Mouse (Mus musculus): Measurements from ENCODE around the gene Tas1r1.

Tas1r1 gene

GRCm38 (mm10) chr4:152010091-152010706, 28.2 kb downstream of the Tas1r1 start:
- in situ Hi-C loops (cut with MboI, MseI): no loop called here

- in situ Hi-C loops (cut with MboI, MseI): no loop called here
These were observed 29.0 kb downstream of the Tas1r1 start for GRCm38 (mm10) chr4:152009076-152010051.

GRCm38 (mm10) chr4:152008622-152009075, 29.7 kb downstream of the Tas1r1 start, which contains the start of gene Klhl21:
Klhl21 (plus strand) TSS chr4:152008803.
- in situ Hi-C loops (cut with MboI, MseI): no loop called here

- in situ Hi-C loops (cut with MboI, MseI): no loop called here
These were observed 30.2 kb downstream of the Tas1r1 start for GRCm38 (mm10) chr4:152008148-152008500.

GRCm38 (mm10) chr4:152007481-152008147, 30.8 kb downstream of the Tas1r1 start:
- in situ Hi-C loops (cut with MboI, MseI): no loop called here

GRCm38 (mm10) chr4:152006812-152007211, 31.6 kb downstream of the Tas1r1 start:
- in situ Hi-C loops (cut with MboI, MseI): no loop called here

GRCm38 (mm10) chr4:152006137-152006536, 32.2 kb downstream of the Tas1r1 start:
- in situ Hi-C loops (cut with MboI, MseI): no loop called here

GRCm38 (mm10) chr4:152002063-152002462, 36.3 kb downstream of the Tas1r1 start:
- in situ Hi-C loops (cut with MboI, MseI): no loop called here

GRCm38 (mm10) chr4:152001335-152001734, 37.0 kb downstream of the Tas1r1 start:
- in situ Hi-C loops (cut with MboI, MseI): no loop called here

- in situ Hi-C loops (cut with MboI, MseI): no loop called here
These were observed 37.5 kb downstream of the Tas1r1 start for GRCm38 (mm10) chr4:152000906-152001305.

- in situ Hi-C loops (cut with MboI, MseI): no loop called here
These were observed 38.9 kb downstream of the Tas1r1 start for GRCm38 (mm10) chr4:151999481-151999880.

- in situ Hi-C loops (cut with MboI, MseI): no loop called here
These were observed 40.7 kb downstream of the Tas1r1 start for GRCm38 (mm10) chr4:151997701-151998100.

- in situ Hi-C loops (cut with MboI, MseI): no loop called here
These were observed 41.5 kb downstream of the Tas1r1 start for GRCm38 (mm10) chr4:151996951-151997222.

- in situ Hi-C loops (cut with MboI, MseI): no loop called here
These were observed 42.0 kb downstream of the Tas1r1 start, which contains the start of gene Phf13 for GRCm38 (mm10) chr4:151996173-151996950. Phf13 (minus strand) TSS chr4:151996258.

GRCm38 (mm10) chr4:151995371-151996172, 42.8 kb downstream of the Tas1r1 start:
- in situ Hi-C loops (cut with MboI, MseI): no loop called here

- in situ Hi-C loops (cut with MboI, MseI): loop anchor here (5.0 kb wide), 1 partner anchor 1067 kb away; no protein-coding TSS in a partner anchor
These were observed 43.9 kb downstream of the Tas1r1 start for GRCm38 (mm10) chr4:151994228-151995171.

GRCm38 (mm10) chr4:151993035-151993434, 45.3 kb downstream of the Tas1r1 start:
- in situ Hi-C loops (cut with MboI, MseI): loop anchor here (5.0 kb wide), 1 partner anchor 1066 kb away; no protein-coding TSS in a partner anchor

- in situ Hi-C loops (cut with MboI, MseI): loop anchor here (5.0 kb wide), 1 partner anchor 1065 kb away; no protein-coding TSS in a partner anchor
These were observed 46.3 kb downstream of the Tas1r1 start for GRCm38 (mm10) chr4:151992091-151992490.

GRCm38 (mm10) chr4:151989110-151989488, 49.3 kb downstream of the Tas1r1 start:
- in situ Hi-C loops (cut with MboI, MseI): no loop called here

All from T-helper 1 cell (primary cell).